Mouse (Mus musculus) erythroblast, adult 5-6 weeks (primary cell): Measurements from ENCODE around the gene Fam126b. TPM values are rescaled to one million over a fixed set of nuclear protein-coding genes. Genes with fewer than 3 reads are reported as not detected.
"Not testable (repeated sequence)": the region's sequence is repeated elsewhere in the genome, so short reads cannot be mapped to it uniquely, and the experiment has no call there.

Experiments
- ATAC-seq: replicated peaks from 2 replicates; pipeline ENCODE4 v1.8.0; 2016; ENCODE audit warnings: moderate number of reproducible peaks, mild to moderate bottlenecking, moderate TSS enrichment, inconsistent platforms; ENCODE audit not compliant: poor library complexity, low FRiP score, severe bottlenecking
- total RNA-seq, 2 experiments: library from RNA; stranded (forward) in 1 of 2; stranded (reverse) in 1 of 2; fragments of 150-400 nt in 1 of 2; fragments of 200-764, 138-1000 nt in 1 of 2; gene quantifications; 2 replicates each; pipeline versions ENCODE4 v1.2.3 to v1.2.4; 2015 to 2017; ENCODE audit warnings: low replicate concordance in 2 of 2

Fam126b gene
- total RNA-seq, 2 experiments from 2014 or later, result 4.9 to 5.4 TPM

- ATAC-seq, result peak; percentile 72; the same call in 1 of the 2 replicates
These were observed 6.9 kb downstream of the Fam126b start for GRCm38 (mm10) chr1:58579179-58579578.

- no peak for ATAC-seq
These were observed 15.7 kb downstream of the Fam126b start for GRCm38 (mm10) chr1:58570437-58570836.

- ATAC-seq, result no peak
These were observed 17.5 kb downstream of the Fam126b start for GRCm38 (mm10) chr1:58568456-58569130.

GRCm38 (mm10) chr1:58566621-58567020 is 19.5 kb downstream of the Fam126b start:
- ATAC-seq, result no peak

GRCm38 (mm10) chr1:58564981-58565380 is 21.1 kb downstream of the Fam126b start:
- ATAC-seq, result no peak

GRCm38 (mm10) chr1:58562455-58562854 is 23.7 kb downstream of the Fam126b start:
- ATAC-seq, result peak; percentile 86

- ATAC-seq, result not testable (repeated sequence)
These were observed 25.8 kb downstream of the Fam126b start for GRCm38 (mm10) chr1:58560370-58560769.

GRCm38 (mm10) chr1:58541386-58541785 is 44.7 kb downstream of the Fam126b start:
- ATAC-seq, result no peak

- ATAC-seq, result no peak
These were observed 78.9 kb downstream of the Fam126b start for GRCm38 (mm10) chr1:58507249-58507648.

- peak; percentile 97 for ATAC-seq
These were observed 81.4 kb downstream of the Fam126b start, which contains the start of gene Orc2 for GRCm38 (mm10) chr1:58504577-58505254. TSS of gene Orc2 (minus strand) at chr1:58505109.

GRCm38 (mm10) chr1:58503793-58504370 is 82.2 kb downstream of the Fam126b start:
- 0 out of 2 replicates have a peak, but pooled peaks have one; percentile 15 for ATAC-seq

GRCm38 (mm10) chr1:58503134-58503533 is 83.0 kb downstream of the Fam126b start:
- ATAC-seq, result peak; percentile 45

- no peak for ATAC-seq
These were observed 87.4 kb downstream of the Fam126b start for GRCm38 (mm10) chr1:58498758-58499157.

- no peak for ATAC-seq
These were observed 88.4 kb downstream of the Fam126b start for GRCm38 (mm10) chr1:58497678-58498077.

GRCm38 (mm10) chr1:58495603-58496002 is 90.5 kb downstream of the Fam126b start:
- no peak for ATAC-seq

GRCm38 (mm10) chr1:58482647-58483046 is 103.5 kb downstream of the Fam126b start:
- ATAC-seq, result no peak

- ATAC-seq, result no peak
These were observed 110.5 kb downstream of the Fam126b start for GRCm38 (mm10) chr1:58475662-58476061.
